Mouse (Mus musculus): ENCODE results near the gene Tex12. TPM values are rescaled to one million over a fixed set of nuclear protein-coding genes. Genes with fewer than 3 reads are reported as not detected.

The Tex12 gene
- total and polyA plus RNA-seq, 3 experiments, result not detected

GRCm38 (mm10) chr9:50525585-50525984 lies 35.5 kb downstream of the Tex12 start:
- no peak overlapping the region for H3K4me3 ChIP-seq (ENCODE audit: control insufficient read depth in 1 of 2, insufficient read depth in 1 of 2, low read depth in 2 of 2, low read length in 2 of 2)
- H3K9me3 ChIP-seq (replicated peaks; ENCODE audit: insufficient read depth, low read length), result no peaks in the 10 kb centered on the region
- no peak for DNase-seq (ENCODE audit: low read depth, low spot score)
- H3K27me3 ChIP-seq (ENCODE audit: control insufficient read depth in 1 of 2, insufficient read depth in 2 of 2, low read length in 2 of 2), result no peaks in the 10 kb centered on the region
- H3K4me1 ChIP-seq (ENCODE audit: control insufficient read depth in 1 of 2, insufficient read depth in 2 of 2, low read length in 2 of 2), result peaks cover 0 to 11% of the 10 kb centered on the region in 2 experiments; a peak in 2 of 4 replicates
- no peak for TF ChIP-seq ZC3H11A (IDR thresholded peaks at IDR 0.05; ENCODE audit: low read depth, low read length)
- TF ChIP-seq GATA1 (IDR thresholded peaks at IDR 0.05; ENCODE audit: low read depth, low read length), result no peak
- TF ChIP-seq RAD21 (IDR thresholded peaks at IDR 0.05; ENCODE audit: low read depth, low read length), result no peak
- H3K36me3 ChIP-seq (ENCODE audit: control insufficient read depth in 1 of 2, insufficient read depth in 2 of 2, low read length in 2 of 2), result peaks cover 0 to 8% of the 10 kb centered on the region in 2 experiments; a peak in 2 of 4 replicates
- no peak overlapping the region for H3K9ac ChIP-seq (ENCODE audit: control insufficient read depth, low read depth, low read length, poor library complexity, severe bottlenecking)
- H3K27ac ChIP-seq (ENCODE audit: control insufficient read depth, low read depth, low read length), result no peak overlapping the region
- peaks cover 8% of the 10 kb centered on the region for H3K79me2 ChIP-seq (ENCODE audit: control insufficient read depth, insufficient read depth, low read length, poor library complexity)

GRCm38 (mm10) chr9:50524936-50525335 lies 36.2 kb downstream of the Tex12 start:
- H3K27ac ChIP-seq (ENCODE audit: control insufficient read depth, low read depth, low read length), result no peak overlapping the region
- TF ChIP-seq MYB (IDR thresholded peaks at IDR 0.05; ENCODE audit: low read depth, low read length) (no peak), MYC (IDR thresholded peaks at IDR 0.05; ENCODE audit: low read depth, low read length) (no peak), MEF2A (IDR thresholded peaks at IDR 0.05; ENCODE audit: extremely low read depth, insufficient replicate concordance, low read depth, low read length, poor library complexity, severe bottlenecking) (no peak), NELFE (IDR thresholded peaks at IDR 0.05; ENCODE audit: low read depth, low read length) (no peak), UBTF (IDR thresholded peaks at IDR 0.05; ENCODE audit: borderline replicate concordance, insufficient read depth, low read depth, low read length) (no peak)
- peaks cover 8% of the 10 kb centered on the region for H3K79me2 ChIP-seq (ENCODE audit: control insufficient read depth, insufficient read depth, low read length, poor library complexity)

GRCm38 (mm10) chr9:50522574-50522973 lies 38.6 kb downstream of the Tex12 start:
- peaks cover 0 to 5% of the 10 kb centered on the region in 2 experiments; a peak in 1 of 4 replicates for H3K4me1 ChIP-seq (ENCODE audit: control insufficient read depth in 1 of 2, insufficient read depth in 2 of 2, low read length in 2 of 2)
- no peak for TF ChIP-seq ELF1 (IDR thresholded peaks at IDR 0.05; ENCODE audit: low read depth, low read length)
- no peak for TF ChIP-seq BHLHE40 (IDR thresholded peaks at IDR 0.05; ENCODE audit: borderline replicate concordance, low read depth, low read length)
- TF ChIP-seq RAD21 (IDR thresholded peaks at IDR 0.05; ENCODE audit: low read depth, low read length), result no peak
- no peak for TF ChIP-seq MYB (IDR thresholded peaks at IDR 0.05; ENCODE audit: low read depth, low read length)
- no peak for TF ChIP-seq TCF12 (IDR thresholded peaks at IDR 0.05; ENCODE audit: low read depth, low read length)
- no peak for TF ChIP-seq USF1 (IDR thresholded peaks at IDR 0.05; ENCODE audit: low read depth, low read length)
- no peak for TF ChIP-seq MAX (IDR thresholded peaks at IDR 0.05; ENCODE audit: low read length)
- no peak for TF ChIP-seq MAZ (IDR thresholded peaks at IDR 0.05; ENCODE audit: low read depth, low read length)
- no peak for TF ChIP-seq POLR2AphosphoS2 (IDR thresholded peaks at IDR 0.05; ENCODE audit: low read length)
- no peak for TF ChIP-seq GABPA (IDR thresholded peaks at IDR 0.05; ENCODE audit: low read depth, low read length)
- TF ChIP-seq POLR2AphosphoS5 (IDR thresholded peaks at IDR 0.05; ENCODE audit: borderline replicate concordance, low read depth, low read length), result no peak
- TF ChIP-seq TBP (IDR thresholded peaks at IDR 0.05; ENCODE audit: low read depth, low read length), result no peak
- no peak for TF ChIP-seq SIN3A (IDR thresholded peaks at IDR 0.05; ENCODE audit: low read length)
- no peaks in the 10 kb centered on the region for H3K27me3 ChIP-seq (ENCODE audit: control insufficient read depth in 1 of 2, insufficient read depth in 2 of 2, low read length in 2 of 2)
- H3K79me2 ChIP-seq (ENCODE audit: control insufficient read depth, insufficient read depth, low read length, poor library complexity), result peaks cover under 1% of the 10 kb centered on the region
- no peak for DNase-seq (ENCODE audit: low read depth, low spot score)
- no peak overlapping the region for H3K4me3 ChIP-seq (ENCODE audit: control insufficient read depth in 1 of 2, insufficient read depth in 1 of 2, low read depth in 2 of 2, low read length in 2 of 2)
- no peak overlapping the region for H3K27ac ChIP-seq (ENCODE audit: control insufficient read depth, low read depth, low read length)
- H3K9ac ChIP-seq (ENCODE audit: control insufficient read depth, low read depth, low read length, poor library complexity, severe bottlenecking), result no peak overlapping the region
- no peaks in the 10 kb centered on the region for H3K9me3 ChIP-seq (replicated peaks; ENCODE audit: insufficient read depth, low read length)
- H3K36me3 ChIP-seq (ENCODE audit: control insufficient read depth in 1 of 2, insufficient read depth in 2 of 2, low read length in 2 of 2), result peaks cover 0 to 3% of the 10 kb centered on the region in 2 experiments; a peak in 2 of 4 replicates

More at GRCm38 (mm10) chr9:50524936-50525335, 36.2 kb downstream of the Tex12 start:
- H3K36me3 ChIP-seq (ENCODE audit: control insufficient read depth in 1 of 2, insufficient read depth in 2 of 2, low read length in 2 of 2), result peaks cover 0 to 8% of the 10 kb centered on the region in 2 experiments; a peak in 2 of 4 replicates
- no peaks in the 10 kb centered on the region for H3K9me3 ChIP-seq (replicated peaks; ENCODE audit: insufficient read depth, low read length)
- H3K9ac ChIP-seq (ENCODE audit: control insufficient read depth, low read depth, low read length, poor library complexity, severe bottlenecking), result no peak overlapping the region
- no peaks in the 10 kb centered on the region for H3K27me3 ChIP-seq (ENCODE audit: control insufficient read depth in 1 of 2, insufficient read depth in 2 of 2, low read length in 2 of 2)
- peaks cover 0 to 11% of the 10 kb centered on the region in 2 experiments; a peak in 2 of 4 replicates for H3K4me1 ChIP-seq (ENCODE audit: control insufficient read depth in 1 of 2, insufficient read depth in 2 of 2, low read length in 2 of 2)
- no peak overlapping the region for H3K4me3 ChIP-seq (ENCODE audit: control insufficient read depth in 1 of 2, insufficient read depth in 1 of 2, low read depth in 2 of 2, low read length in 2 of 2)
- DNase-seq (ENCODE audit: low read depth, low spot score), result no peak
